Comparison of ENCODE assay signal across 23 mouse cellular contexts in the genomic region with DNA sequence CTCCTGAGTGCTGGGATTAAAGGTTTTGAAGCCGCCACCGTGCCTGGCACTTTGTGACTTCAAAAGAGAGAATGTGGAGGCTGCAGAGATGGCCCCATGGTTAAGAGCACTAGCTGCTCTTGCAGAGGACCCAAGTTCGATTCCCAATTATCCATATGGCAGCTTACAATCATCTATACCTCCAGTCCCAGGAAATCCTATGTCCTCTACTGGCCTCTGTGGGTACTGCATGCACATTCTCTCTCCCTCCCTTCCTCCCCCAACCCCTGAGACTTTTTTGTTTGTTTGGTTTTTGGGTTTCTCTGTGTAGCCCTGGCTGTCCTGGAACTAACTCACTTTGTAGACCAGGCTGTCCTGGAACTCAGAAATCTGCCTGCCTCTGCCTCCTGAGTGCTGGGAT. TPM values are rescaled to one million over a fixed set of nuclear protein-coding genes. Genes with fewer than 3 reads are reported as not detected.
DNase-seq lines count a peak whose midpoint lies in the region; TF ChIP-seq lines count a peak whose summit lies in the region.
"Had no signal": no experiment of that assay in that cellular context is flagged by ENCODE, and none has a peak within 500 bp of the region (broad histone marks: within the 10 kb centered on the region; RNA-seq: fewer than 3 reads in every experiment).

No protein-coding gene starts in this region.

- no peak for TF ChIP-seq POLR2A in thymus, adult 2 months (IDR thresholded peaks at IDR 0.05; ENCODE audit: control insufficient read depth, extremely low read depth, insufficient read depth, low read length, poor library complexity)

- H3K4me1 ChIP-seq in E14TG2a.4 (replicated peaks; ENCODE audit: low read depth, low read length) = peaks cover 51% of the 10 kb centered on the region
- H3K4me1 ChIP-seq in thymus, adult 2 months (replicated peaks; ENCODE audit: control insufficient read depth, insufficient read depth, low read length) = no peaks in the 10 kb centered on the region
- H3K4me1 ChIP-seq: forebrain, embryonic 12.5 days; hindbrain, embryonic 10.5 days; limb, embryonic 15.5 days; neural tube, embryonic 13.5 days had no signal

- H3K36me3 ChIP-seq in E14TG2a.4 (ENCODE audit: insufficient read depth, low read length) = peaks cover 60% of the 10 kb centered on the region
- no peaks in the 10 kb centered on the region for H3K36me3 ChIP-seq in thymus, adult 2 months (ENCODE audit: control insufficient read depth, insufficient read depth, low read length)
- H3K36me3 ChIP-seq: limb, embryonic 15.5 days; neural tube, embryonic 13.5 days had no signal

- 87% methylated on average over 3 of the region's 3 CpGs for WGBS in thymus, adult 2 months

- no peak for DNase-seq in gastrocnemius, adult 2 months
- no peak for DNase-seq in gastrocnemius, postnatal 25 days
- DNase-seq in left cerebral cortex, adult 2 months (ENCODE audit: extremely low spot score in 1 of 2, low spot score in 2 of 2) = no peak
- no peak for DNase-seq in left cerebral cortex, postnatal 4 days
- peak; percentile 79 for DNase-seq in ZHBTc4 (ENCODE audit: low read depth, low spot score)
- no peak for DNase-seq in thymus, adult 2 months
- DNase-seq in layer of hippocampus, postnatal 14 days (ENCODE audit: low spot score in 2 of 2) = no peak
- DNase-seq: adrenal gland, postnatal 36 days; cerebellum, adult 2 months; gastrocnemius, postnatal 10 days; kidney, adult 9 months; layer of hippocampus, postnatal 36 days; liver, postnatal 0 days; right cerebral cortex, postnatal 14 days had no signal

- no peaks in the 10 kb centered on the region for H3K27me3 ChIP-seq in E14TG2a.4 (ENCODE audit: insufficient read depth, low read length)
- H3K27me3 ChIP-seq in thymus, adult 2 months (ENCODE audit: control insufficient read depth, insufficient read depth, low read length) = no peaks in the 10 kb centered on the region
- H3K27me3 ChIP-seq: forebrain, embryonic 12.5 days; limb, embryonic 15.5 days; neural tube, embryonic 13.5 days had no signal

- H3K9me3 ChIP-seq in E14TG2a.4 (ENCODE audit: low read length) = peaks cover 9% of the 10 kb centered on the region
- H3K9me3 ChIP-seq: limb, embryonic 15.5 days had no signal

- H3K4me3 ChIP-seq in gastrocnemius, adult 2 months = no peak overlapping the region
- H3K4me3 ChIP-seq in left cerebral cortex, adult 2 months = no peak overlapping the region
- no peak overlapping the region for H3K4me3 ChIP-seq in E14TG2a.4 (replicated peaks; ENCODE audit: low read length)
- H3K4me3 ChIP-seq in thymus, adult 2 months (ENCODE audit: control insufficient read depth, insufficient read depth, low read length) = no peak overlapping the region
- H3K4me3 ChIP-seq: forebrain, embryonic 12.5 days; hindbrain, embryonic 10.5 days; limb, embryonic 15.5 days; neural tube, embryonic 13.5 days had no signal

- TF ChIP-seq CTCF in gastrocnemius, adult 2 months (IDR thresholded peaks at IDR 0.05) = peak; percentile 33
- peak; percentile 50 for TF ChIP-seq CTCF in left cerebral cortex, adult 2 months (IDR thresholded peaks at IDR 0.05)
- peak; percentile 84 for TF ChIP-seq CTCF in E14TG2a.4 (conservative IDR thresholded peaks at IDR 0.05; ENCODE audit: low read length)
- no peak for TF ChIP-seq CTCF in thymus, adult 2 months (IDR thresholded peaks at IDR 0.05; ENCODE audit: borderline replicate concordance, control insufficient read depth, extremely low read depth, insufficient read depth, low read length, poor library complexity)

- no peak overlapping the region for H3K27ac ChIP-seq in gastrocnemius, adult 2 months
- H3K27ac ChIP-seq in left cerebral cortex, adult 2 months = no peak overlapping the region
- no peak overlapping the region for H3K27ac ChIP-seq in thymus, adult 2 months (ENCODE audit: control insufficient read depth, insufficient read depth, low read length)
- H3K27ac ChIP-seq: forebrain, embryonic 12.5 days; hindbrain, embryonic 10.5 days; limb, embryonic 15.5 days; macrophage; neural tube, embryonic 13.5 days had no signal

- intact Hi-C loops in gastrocnemius, adult 2 months (cut with DNase I) = no loop called here
- intact Hi-C loops in left cerebral cortex, adult 2 months (cut with DNase I) = no loop called here
- intact Hi-C loops in left cerebral cortex, postnatal 4 days (cut with DNase I) = no loop called here

RNA-seq across cellular contexts. Expression of gene Slc15a4, which starts 26.6 kb away (rescaled TPM):
- total RNA-seq in gastrocnemius, adult 2 months (2021) = 10 to 100 TPM; 21.4 to 22.1 TPM
- total RNA-seq in gastrocnemius, postnatal 25 days (2021) = 10 to 100 TPM in 1 of 2 experiments, 1 to 10 TPM in 1; 9.9 to 16.4 TPM
- total RNA-seq in left cerebral cortex, adult 2 months (2021) = 10 to 100 TPM; 23.6 to 27.8 TPM
- 10 to 100 TPM; 22.9 to 25.3 TPM for total RNA-seq in left cerebral cortex, postnatal 4 days (2021)
- polyA plus RNA-seq in thymus, adult 2 months (2012; rRNA removed) = 45.4 and 53.2 TPM in 2 replicates
- 10 to 100 TPM; 30.6 to 33.7 TPM for total RNA-seq in layer of hippocampus, postnatal 14 days (2021)

RNA-seq across cellular contexts. Expression of gene Glt1d1, which starts 27.2 kb away (rescaled TPM):
- not detected for total RNA-seq in gastrocnemius, adult 2 months (2021)
- not detected for total RNA-seq in gastrocnemius, postnatal 25 days (2021)
- total RNA-seq in left cerebral cortex, adult 2 months (2021) = 10 to 100 TPM; 21.6 to 27.1 TPM
- total RNA-seq in left cerebral cortex, postnatal 4 days (2021) = 10 to 100 TPM; 15.4 to 18.5 TPM
- 0.13 and 0.51 TPM in 2 replicates for polyA plus RNA-seq in thymus, adult 2 months (2012; rRNA removed)
- total RNA-seq in layer of hippocampus, postnatal 14 days (2021) = 10 to 100 TPM; 23.8 to 26.7 TPM
- total RNA-seq: heart, adult 8-10 months had no signal
- polyA plus RNA-seq: CD4-positive, CD25-positive, alpha-beta regulatory T cell, adult 4 months; heart, embryonic 16.5 days had no signal

Comparison
In these comparisons a context has a peak if more than half of its experiments do, and no peak if none do; other contexts are left out.
1. RNA of gene Glt1d1, which starts 27.2 kb away (total RNA-seq): 21.6 to 27.1 TPM in left cerebral cortex, adult 2 months, 23.8 to 26.7 TPM in layer of hippocampus, postnatal 14 days and 15.4 to 18.5 TPM in left cerebral cortex, postnatal 4 days; not detected in gastrocnemius, postnatal 25 days and not detected in gastrocnemius, adult 2 months; every median in the first group is over 10 times any median in the second.